Comparison of ENCODE assay signal across 8 mouse cellular contexts in genomic region chr7:140137135-140138020, GRCm38 (mm10). TPM values are rescaled to one million over a fixed set of nuclear protein-coding genes. Genes with fewer than 3 reads are reported as not detected.
DNase-seq lines count a peak whose midpoint lies in the region; ATAC-seq and TF ChIP-seq lines count a peak whose summit lies in the region.

Gene Mtg1 (plus strand): TSS chr7:140137564.

- TF ChIP-seq EP300 in liver, embryonic 14.5 days (IDR thresholded peaks at IDR 0.05; ENCODE audit: low read depth): no peak
- no peak for TF ChIP-seq EP300 in stomach, postnatal 0 days (optimal IDR thresholded peaks at IDR 0.05)

- peaks cover 9% of the 10 kb centered on the region for H3K4me1 ChIP-seq in forebrain, embryonic 10.5 days
- peaks cover 7% of the 10 kb centered on the region for H3K4me1 ChIP-seq in heart, embryonic 15.5 days (replicated peaks)
- H3K4me1 ChIP-seq in liver, embryonic 14.5 days (replicated peaks; ENCODE audit: control insufficient read depth in 2 of 2, insufficient read depth in 2 of 2, low read length in 1 of 2): peaks cover 0 to 6% of the 10 kb centered on the region in 2 experiments; a peak in 2 of 4 replicates
- 0 out of 2 replicates have a peak, but pooled peaks cover 5% of the 10 kb centered on the region for H3K4me1 ChIP-seq in neural tube, embryonic 11.5 days (ENCODE audit: control insufficient read depth, insufficient read depth, low read length)
- no peaks in the 10 kb centered on the region for H3K4me1 ChIP-seq in stomach, postnatal 0 days (replicated peaks; ENCODE audit: control insufficient read depth, insufficient read depth)

- H3K36me3 ChIP-seq in forebrain, embryonic 10.5 days (replicated peaks): 0 out of 2 replicates have a peak, but pooled peaks cover 2% of the 10 kb centered on the region
- no peaks in the 10 kb centered on the region for H3K36me3 ChIP-seq in heart, embryonic 15.5 days
- no peaks in the 10 kb centered on the region for H3K36me3 ChIP-seq in liver, embryonic 14.5 days (replicated peaks; ENCODE audit: control insufficient read depth, insufficient read depth, low read depth)
- H3K36me3 ChIP-seq in neural tube, embryonic 11.5 days (ENCODE audit: control insufficient read depth, insufficient read depth, low read length): no peaks in the 10 kb centered on the region
- H3K36me3 ChIP-seq in stomach, postnatal 0 days (ENCODE audit: control insufficient read depth, insufficient read depth, low read length): no peaks in the 10 kb centered on the region

- peak; percentile 90 for ATAC-seq in CD4-positive, CD25-positive, alpha-beta regulatory T cell, adult 4 months
- ATAC-seq in heart, embryonic 15.5 days (replicated peaks; ENCODE audit: insufficient number of reproducible peaks, insufficient read depth, low FRiP score, low read depth): peak; percentile 97
- ATAC-seq in liver, embryonic 14.5 days (ENCODE audit: insufficient read depth): peak; percentile 97
- peak; percentile 97 for ATAC-seq in neural tube, embryonic 11.5 days (ENCODE audit: insufficient read depth, low FRiP score, low TSS enrichment)
- ATAC-seq in stomach, postnatal 0 days (ENCODE audit: low FRiP score, low TSS enrichment): peak; percentile 97

- DNase-seq in c-Kit-negative CD71-positive TER-119-positive erythroid progenitor cells, embryonic 14.5 days (ENCODE audit: low read depth, low spot score): peak; percentile 81
- DNase-seq in forebrain, embryonic 10.5 days (ENCODE audit: extremely low spot score, low spot score): peak; percentile 94
- DNase-seq in kidney, postnatal 25 days: peak; percentile 96 to 97
- peak; percentile 80 to 84 (median 81) for DNase-seq in liver, embryonic 14.5 days (ENCODE audit: low read depth in 3 of 3, low spot score in 3 of 3)
- peak; percentile 96 for DNase-seq in neural tube, embryonic 11.5 days (ENCODE audit: low spot score)
- DNase-seq in stomach, postnatal 0 days (ENCODE audit: low spot score): peak; percentile 96

- H3K9ac ChIP-seq in heart, embryonic 15.5 days: peak within 1 kb of the TSS; percentile 91
- H3K9ac ChIP-seq in liver, embryonic 14.5 days (replicated peaks): peak within 1 kb of the TSS; percentile 77
- peak within 1 kb of the TSS; percentile 87 for H3K9ac ChIP-seq in neural tube, embryonic 11.5 days (ENCODE audit: low read length)
- peak within 1 kb of the TSS; percentile 88 for H3K9ac ChIP-seq in stomach, postnatal 0 days (ENCODE audit: low read length)

- H3K27me3 ChIP-seq in forebrain, embryonic 10.5 days (ENCODE audit: poor library complexity, severe bottlenecking): no peaks in the 10 kb centered on the region
- no peaks in the 10 kb centered on the region for H3K27me3 ChIP-seq in heart, embryonic 15.5 days
- H3K27me3 ChIP-seq in liver, embryonic 14.5 days (ENCODE audit: control insufficient read depth, insufficient read depth, low read length): no peaks in the 10 kb centered on the region
- no peaks in the 10 kb centered on the region for H3K27me3 ChIP-seq in neural tube, embryonic 11.5 days (ENCODE audit: control insufficient read depth, insufficient read depth, low read length)
- H3K27me3 ChIP-seq in stomach, postnatal 0 days (ENCODE audit: control insufficient read depth, insufficient read depth, low read length): no peaks in the 10 kb centered on the region

- H3K9me3 ChIP-seq in forebrain, embryonic 10.5 days: no peaks in the 10 kb centered on the region
- H3K9me3 ChIP-seq in heart, embryonic 15.5 days (replicated peaks): no peaks in the 10 kb centered on the region
- H3K9me3 ChIP-seq in liver, embryonic 14.5 days (ENCODE audit: control insufficient read depth, low read length): no peaks in the 10 kb centered on the region
- H3K9me3 ChIP-seq in neural tube, embryonic 11.5 days (ENCODE audit: control insufficient read depth, low read length): no peaks in the 10 kb centered on the region
- H3K9me3 ChIP-seq in stomach, postnatal 0 days (ENCODE audit: control insufficient read depth, low read length): no peaks in the 10 kb centered on the region

- H3K4me3 ChIP-seq in forebrain, embryonic 10.5 days: peak within 1 kb of the TSS; percentile 92
- peak within 1 kb of the TSS; percentile 81 for H3K4me3 ChIP-seq in heart, embryonic 15.5 days
- H3K4me3 ChIP-seq in liver, embryonic 14.5 days (ENCODE audit: insufficient read depth in 1 of 2, low read depth in 2 of 2, low read length in 2 of 2): peak within 1 kb of the TSS; percentile 69 to 84
- H3K4me3 ChIP-seq in neural tube, embryonic 11.5 days (ENCODE audit: low read depth, low read length): peak within 1 kb of the TSS; percentile 76
- peak within 1 kb of the TSS; percentile 74 for H3K4me3 ChIP-seq in stomach, postnatal 0 days (ENCODE audit: low read depth, low read length)

- peak; percentile 28; the same call in 1 of the 2 replicates for TF ChIP-seq CTCF in liver, embryonic 14.5 days (IDR thresholded peaks at IDR 0.05; ENCODE audit: low read depth)
- peak; percentile 33 for TF ChIP-seq CTCF in stomach, postnatal 0 days (IDR thresholded peaks at IDR 0.05; ENCODE audit: low read depth)

- H3K4me2 ChIP-seq in heart, embryonic 15.5 days: peak within 1 kb of the TSS; percentile 84
- H3K4me2 ChIP-seq in liver, embryonic 14.5 days (ENCODE audit: low read depth): peak within 1 kb of the TSS; percentile 81
- H3K4me2 ChIP-seq in neural tube, embryonic 11.5 days (ENCODE audit: low read depth): peak within 1 kb of the TSS; percentile 90
- peak within 1 kb of the TSS; percentile 88 for H3K4me2 ChIP-seq in stomach, postnatal 0 days (replicated peaks; ENCODE audit: low read depth)

- 2% methylated on average over 39 of the region's 39 CpGs for WGBS in forebrain, embryonic 10.5 days
- 2% methylated on average over 39 of the region's 39 CpGs for WGBS in heart, embryonic 15.5 days
- WGBS in liver, embryonic 14.5 days (ENCODE audit: insufficient replicate concordance): 2% methylated on average over 39 of the region's 39 CpGs
- WGBS in neural tube, embryonic 11.5 days: 2% methylated on average over 39 of the region's 39 CpGs
- WGBS in stomach, postnatal 0 days: 2% methylated on average over 37 of the region's 39 CpGs

- H3K27ac ChIP-seq in forebrain, embryonic 10.5 days: peak within 1 kb of the TSS; percentile 93
- peak within 1 kb of the TSS; percentile 84 for H3K27ac ChIP-seq in heart, embryonic 15.5 days
- peak within 1 kb of the TSS; percentile 44 for H3K27ac ChIP-seq in liver, embryonic 14.5 days
- no peak within 1 kb of the TSS for H3K27ac ChIP-seq in neural tube, embryonic 11.5 days (ENCODE audit: low read depth, low read length)
- peak within 1 kb of the TSS; percentile 88 for H3K27ac ChIP-seq in stomach, postnatal 0 days (replicated peaks)

RNA-seq across cellular contexts. Expression of gene Mtg1, which starts in this region (rescaled TPM):
- 10 to 100 TPM; 28.7 to 33.1 TPM for polyA plus RNA-seq in CD4-positive, CD25-positive, alpha-beta regulatory T cell, adult 4 months (2017; shearing (Covaris generic))
- polyA plus RNA-seq in forebrain, embryonic 10.5 days (2016; fragmentation: Nextera tagmentation; extraction: Ambion mirVana): 33.9 and 35.0 TPM in 2 replicates
- polyA plus RNA-seq in heart, embryonic 15.5 days (2015; fragmentation: Nextera tagmentation; extraction: Ambion mirVana): 27.8 and 33.4 TPM in 2 replicates
- polyA plus RNA-seq in liver, embryonic 14.5 days (2012; rRNA removed): 10.1 and 14.6 TPM in 2 replicates
- polyA plus RNA-seq in liver, embryonic 14.5 days (2014; fragmentation: Nextera tagmentation; extraction: Ambion mirVana): 17.3 and 18.5 TPM in 2 replicates
- 19.5 and 21.7 TPM in 2 replicates for polyA plus RNA-seq in neural tube, embryonic 11.5 days (2014; fragmentation: Nextera tagmentation; extraction: Ambion mirVana)
- polyA plus RNA-seq in stomach, postnatal 0 days (2015; fragmentation: Nextera tagmentation; extraction: Ambion mirVana): 19.8 and 20.6 TPM in 2 replicates
